Mouse (Mus musculus): ENCODE measurements around the gene Txlnb.

- TF ChIP-seq CTCF (IDR thresholded peaks at IDR 0.05; ENCODE audit: control insufficient read depth, insufficient read depth, insufficient replicate concordance, low read depth, low read length): no peak
- no peak for TF ChIP-seq POLR2A (IDR thresholded peaks at IDR 0.05; ENCODE audit: control insufficient read depth, low read depth, low read length)
These were observed 19.0 kb downstream of the Txlnb start for GRCm38 (mm10) chr10:17815052-17815451.
